Mouse (Mus musculus): ENCODE measurements around the gene Aprt.

DNA sequence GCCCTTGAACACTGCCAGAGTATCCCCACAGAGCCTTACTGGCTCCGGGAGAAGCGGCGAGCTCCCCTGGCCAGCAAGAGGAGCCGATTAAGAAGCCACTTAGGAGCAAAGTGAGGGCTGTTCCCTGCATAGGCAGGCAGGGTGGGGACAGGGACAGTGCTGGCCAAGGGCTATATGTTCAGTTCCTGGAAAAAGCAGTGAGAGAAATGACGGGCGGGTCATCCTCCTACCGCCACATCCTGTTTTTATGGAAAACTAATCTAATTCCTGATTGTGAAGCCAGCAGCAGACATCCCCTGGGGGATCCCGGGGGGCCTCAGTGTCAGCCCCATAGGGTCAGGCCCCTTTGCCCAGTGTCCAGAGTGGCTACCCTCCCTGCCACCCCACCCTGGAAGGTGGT is 45.4 kb downstream of the Aprt start:
- TF ChIP-seq CTCF (IDR thresholded peaks at IDR 0.05; ENCODE audit: low read depth, low read length) (no peak), EP300 (IDR thresholded peaks at IDR 0.05; ENCODE audit: insufficient read depth, low read depth, low read length) (no peak), POLR2A (IDR thresholded peaks at IDR 0.05; ENCODE audit: insufficient read depth, low read length) (no peak)
